Mouse (Mus musculus) ovary, postnatal 14 days (tissue): ENCODE results near the gene Olfr1257.
"Not testable (repeated sequence)": the region's sequence is repeated elsewhere in the genome, so short reads cannot be mapped to it uniquely, and the experiment has no call there.

ENCODE experiments used
- DNase-seq: peaks from one replicate; pipeline ENCODE4 v3.0.0; 2022; ENCODE audit warnings: low spot score

Gene Olfr1257

GRCm38 (mm10) chr2:89878137-89878536 is at the start of gene Olfr1257:
Gene Olfr1257 (plus strand): TSS chr2:89878437.
- DNase-seq: no peak

GRCm38 (mm10) chr2:89841455-89841854 is 36.8 kb upstream of the Olfr1257 start, which contains the start of gene Olfr1256:
Gene Olfr1256 (minus strand): TSS chr2:89841555.
- DNase-seq: no peak

GRCm38 (mm10) chr2:89848105-89848504 is 30.1 kb upstream of the Olfr1257 start, which contains the start of gene Olfr48:
Gene Olfr48 (minus strand): TSS chr2:89848205.
- no peak for DNase-seq

- DNase-seq: no peak
Observed at GRCm38 (mm10) chr2:89849230-89849629, 29.0 kb upstream of the Olfr1257 start.

GRCm38 (mm10) chr2:89912616-89913015 is 34.4 kb downstream of the Olfr1257 start:
- DNase-seq: not testable (repeated sequence)

- no peak for DNase-seq
Observed at GRCm38 (mm10) chr2:89927009-89927408, 48.8 kb downstream of the Olfr1257 start, which contains the start of gene Olfr1258. Gene Olfr1258 (plus strand): TSS chr2:89927309.
